Mouse (Mus musculus) embryonic stem cell, embryonic (primary cell): ENCODE measurements at regions not wholly inside any gene's neighbourhood (a gene's known extent, or its start where the extent isn't known, plus 50 kb on each side); places are given as distances from the start of the nearest gene placed in this dataset.

Source experiments
- CTCF ChIA-PET, 4 experiments: fragments of 300-600 bp in 2 of 4; fragments of 350-600 bp in 2 of 4; sonication (Branson Sonifier 250); formaldehyde crosslinking; loops; one replicate each; lab custom pipeline; 2022; ENCODE audit warnings: inconsistent platforms in 2 of 4; lab: Charles Lee
- POLR2A ChIA-PET, 4 experiments: fragments of 300-600 bp in 2 of 4; fragments of 350-600 bp in 2 of 4; sonication (Branson Sonifier 250); formaldehyde crosslinking; loops; one replicate each; lab custom pipeline; 2022; ENCODE audit warnings: antibody characterized with exemption in 4 of 4, inconsistent platforms in 1 of 4; lab: Charles Lee

DNA sequence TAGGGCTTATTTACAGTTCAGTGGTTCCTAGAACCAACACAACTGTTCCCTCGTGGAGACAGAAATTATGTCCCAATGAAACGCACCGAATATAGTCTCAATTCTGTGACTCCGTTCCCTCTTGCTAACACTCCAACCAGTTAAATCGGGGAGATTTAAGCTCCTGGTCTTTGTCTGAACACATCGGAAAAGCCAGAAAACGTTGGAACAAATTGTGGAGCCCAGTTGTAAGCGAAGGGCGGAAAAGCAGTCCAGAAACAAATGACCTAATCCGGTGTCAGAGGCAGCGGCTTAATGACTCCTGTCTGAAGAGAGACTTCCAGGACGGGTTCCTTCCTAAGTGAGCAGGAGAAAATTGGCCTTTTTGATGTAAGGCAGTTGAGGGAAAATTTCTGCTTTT lies 119.2 kb upstream of the Zfp217 start:
- ChIA-PET POLR2A (interaction anchor here in 3 of 4 experiments (0.5 to 1.5 kb wide), 5 partner anchors 52 to 164 kb away, joined by 4 to 6 read pairs (median 5); no protein-coding TSS in a partner anchor), CTCF (interaction anchor here in 1 of 4 experiments (0.7 to 1.8 kb wide), 3 partner anchors 21 to 88 kb away, joined by 3 to 8 read pairs (median 3); no protein-coding TSS in a partner anchor)

DNA sequence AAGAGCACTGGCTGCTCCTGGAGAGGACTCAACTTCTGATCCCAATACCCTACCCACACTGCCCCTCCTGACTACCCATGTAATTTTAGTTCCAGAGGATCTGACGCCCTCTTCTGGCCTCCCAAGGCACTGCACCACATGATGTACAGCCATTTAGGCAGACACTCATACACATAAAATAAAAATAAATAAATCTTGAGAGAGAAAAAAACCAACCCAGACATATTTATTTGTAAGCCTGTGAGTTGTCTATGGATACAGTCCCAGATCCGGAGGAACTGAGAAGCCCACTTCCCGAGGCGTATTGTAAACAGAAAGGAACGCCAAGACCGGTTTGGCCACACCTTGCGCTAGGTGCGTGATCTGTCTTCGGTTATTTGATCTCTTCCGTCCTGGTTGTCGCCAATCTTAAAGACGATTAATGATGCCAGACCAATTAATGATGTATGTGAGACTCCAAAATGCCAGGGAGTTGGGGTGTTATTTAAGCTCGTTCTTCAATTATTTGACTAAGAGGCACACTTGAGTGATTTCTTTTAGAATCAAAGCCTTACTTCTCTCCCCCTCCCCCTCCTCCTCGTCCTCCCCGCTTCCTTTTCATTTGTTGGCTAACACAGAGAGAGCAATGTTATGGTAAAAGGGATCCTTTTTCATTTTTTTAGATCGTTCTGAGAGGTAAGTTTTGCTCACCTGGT lies 118.7 kb upstream of the Zfp217 start:
- CTCF ChIA-PET = interaction anchor here in 1 of 4 experiments (1.5 to 1.8 kb wide), 2 partner anchors 20 to 77 kb away, joined by 3 to 8 read pairs; no protein-coding TSS in a partner anchor
- POLR2A ChIA-PET = interaction anchor here in 2 of 4 experiments (0.9 to 1.5 kb wide), 2 partner anchors 127 to 163 kb away, joined by 4 to 6 read pairs; no protein-coding TSS in a partner anchor

DNA sequence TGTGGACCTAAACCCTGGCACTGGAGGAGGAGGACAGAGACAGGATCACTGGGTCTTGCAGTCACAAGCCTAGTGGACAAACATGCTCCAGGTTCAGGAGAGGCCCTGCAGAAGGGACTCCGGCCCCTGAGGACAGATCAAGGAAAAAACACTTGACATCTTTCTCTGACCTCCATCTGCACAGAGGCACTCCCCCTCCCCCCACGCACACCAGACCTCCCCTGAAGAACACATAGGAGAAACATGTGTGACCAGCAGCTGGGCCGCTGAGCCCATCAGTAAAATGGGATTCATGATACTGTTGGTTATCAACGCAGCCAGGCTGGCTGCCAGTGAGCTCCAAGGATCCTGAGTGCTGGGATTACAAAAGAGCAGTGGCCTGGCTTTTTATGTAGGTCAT lies 115.7 kb upstream of the Zfp217 start:
- CTCF ChIA-PET = interaction anchor here in 3 of 4 experiments (0.9 to 1.3 kb wide), 3 partner anchors 9 to 80 kb away, joined by 3 to 4 read pairs (median 3); no protein-coding TSS in a partner anchor
- POLR2A ChIA-PET = interaction anchor here in 1 of 4 experiments (0.7 to 1.1 kb wide), 2 partner anchors 18 to 54 kb away, joined by 3 read pairs; no protein-coding TSS in a partner anchor

DNA sequence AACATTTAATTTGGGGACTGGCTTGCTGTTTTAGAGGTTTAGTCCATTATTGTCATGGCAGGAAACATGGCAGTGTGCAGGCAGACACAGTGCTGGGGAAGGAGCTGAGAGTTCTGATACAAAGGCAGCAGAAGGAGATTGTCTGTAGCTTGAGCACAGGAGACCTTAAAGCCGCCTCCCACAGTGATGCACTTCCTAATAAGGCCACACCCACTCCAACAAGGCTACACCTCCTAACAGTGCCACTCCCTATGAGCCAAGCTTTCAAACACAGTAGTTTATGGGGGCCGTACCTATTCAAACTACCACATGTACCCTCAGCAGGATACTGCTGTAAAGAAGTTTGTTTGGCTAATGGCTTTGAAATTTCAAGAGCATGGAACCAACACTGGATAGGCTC lies 113.3 kb upstream of the Zfp217 start:
- POLR2A ChIA-PET = no interaction called here
- CTCF ChIA-PET = no interaction called here

DNA sequence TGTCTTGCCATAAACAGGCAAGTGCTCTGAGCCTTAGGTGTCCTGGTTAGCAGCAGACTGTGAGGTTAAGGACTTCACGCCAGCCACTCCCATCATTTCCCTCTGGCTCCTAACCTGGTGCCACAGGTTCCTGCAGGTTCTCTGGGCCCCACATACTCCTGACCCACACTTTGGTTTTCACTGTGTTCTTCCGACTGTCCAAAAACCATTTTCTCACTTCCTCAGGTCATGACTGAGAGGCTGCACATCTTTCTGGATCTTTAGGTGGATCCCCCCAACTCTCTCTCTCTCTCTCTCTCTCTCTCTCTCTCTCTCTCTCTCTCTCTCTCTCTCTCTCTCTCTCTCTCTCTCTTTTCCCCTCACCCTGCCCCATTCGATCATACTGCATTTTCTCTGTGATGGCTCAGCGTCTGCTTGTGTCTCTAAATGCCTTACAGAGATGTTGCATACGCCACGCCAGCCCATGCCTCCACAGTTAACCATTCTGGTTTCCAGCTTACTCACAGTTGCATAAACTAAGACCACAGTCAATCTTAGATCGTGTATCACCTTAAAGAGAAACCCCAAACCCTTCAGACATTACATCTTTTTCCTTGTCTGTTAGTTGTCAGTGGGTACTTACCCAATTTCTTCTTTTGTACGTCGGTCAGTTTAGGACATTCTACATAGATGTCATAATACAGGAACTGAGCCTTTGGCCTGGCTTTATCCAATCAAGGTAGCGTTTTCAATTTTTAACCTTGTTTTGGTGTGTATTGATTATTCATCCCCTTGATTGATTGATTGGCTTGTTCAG lies 112.0 kb upstream of the Zfp217 start:
- CTCF ChIA-PET = interaction anchor here in 1 of 4 experiments (0.6 kb wide), 1 partner anchor 53 kb away, joined by 3 read pairs; no protein-coding TSS in a partner anchor
- POLR2A ChIA-PET = no interaction called here

DNA sequence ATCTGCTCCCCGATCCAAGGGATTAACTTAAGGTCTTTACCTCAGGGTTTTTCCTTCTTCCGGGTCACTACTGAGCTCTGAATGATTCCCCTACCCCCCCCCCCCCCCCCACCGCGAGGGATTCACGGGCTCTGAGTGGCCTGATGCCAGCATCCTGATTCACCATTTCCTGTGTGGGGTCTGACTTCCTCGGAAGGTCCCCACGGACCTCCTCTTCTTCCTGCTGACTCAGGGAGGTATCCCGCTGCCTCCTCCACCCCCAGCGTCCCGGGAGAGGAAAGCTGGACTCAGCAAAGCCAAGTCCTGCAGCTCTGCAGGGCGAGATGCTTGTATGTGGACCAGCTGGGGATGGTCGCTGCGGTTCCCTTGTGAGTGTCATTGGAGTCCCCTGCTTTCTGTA lies 110.5 kb upstream of the Zfp217 start:
- POLR2A ChIA-PET = interaction anchor here in 2 of 4 experiments (0.7 to 0.9 kb wide), 5 partner anchors 13 to 110 kb away, joined by 3 read pairs; partner anchors contain the start of gene Zfp217 (in 1 of the 2)
- CTCF ChIA-PET = interaction anchor here in 1 of 4 experiments (0.8 kb wide), 1 partner anchor 99 kb away, joined by 4 read pairs; no protein-coding TSS in a partner anchor

DNA sequence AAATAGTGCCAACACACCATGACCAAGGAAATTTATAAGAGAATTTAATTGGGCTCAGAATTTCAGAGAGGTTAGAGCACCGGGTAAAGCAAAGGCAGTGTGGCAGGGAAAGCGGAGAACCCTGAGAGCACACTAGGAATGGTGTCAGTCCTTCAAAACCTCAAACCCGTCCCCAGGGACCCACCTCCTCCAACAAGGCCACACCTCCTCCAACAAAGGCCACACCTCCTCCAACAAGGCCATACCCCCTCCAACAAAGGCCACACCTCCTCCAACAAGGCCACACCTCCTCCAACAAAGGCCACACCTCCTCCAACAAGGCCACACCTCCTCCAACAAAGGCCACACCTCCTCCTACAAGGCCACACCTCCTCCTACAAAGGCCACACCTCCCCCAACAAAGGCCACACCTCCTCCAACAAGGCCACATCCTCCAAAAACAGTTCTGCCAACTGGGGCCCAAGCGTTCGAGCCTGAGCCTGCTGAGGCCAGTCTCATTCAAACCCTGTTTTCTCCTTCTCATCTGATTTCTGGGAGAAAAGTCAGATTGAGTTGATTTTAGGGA lies 109.8 kb upstream of the Zfp217 start:
- ChIA-PET POLR2A (interaction anchor here in 1 of 4 experiments (1.6 kb wide), 1 partner anchor 12 kb away, joined by 5 read pairs; no protein-coding TSS in a partner anchor), CTCF (no interaction called here)

DNA sequence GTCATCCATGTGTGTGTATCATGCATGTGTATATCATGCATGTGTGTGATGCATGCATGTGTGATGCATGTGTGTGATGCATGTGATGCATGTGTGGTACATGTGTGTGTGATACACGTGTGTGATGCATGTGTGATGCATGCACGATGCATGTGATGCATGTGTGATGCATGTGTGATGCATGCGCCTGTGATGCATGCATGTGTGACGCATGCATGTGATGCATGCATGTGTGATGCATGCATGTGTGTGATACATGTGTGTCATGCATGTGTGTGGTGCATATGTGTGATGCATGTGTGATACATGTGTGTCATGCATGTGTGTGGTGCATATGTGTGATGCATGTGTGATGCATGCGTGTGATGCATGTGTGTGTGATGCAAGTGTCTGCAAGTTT lies 108.1 kb upstream of the Zfp217 start:
- CTCF ChIA-PET = interaction anchor here in 1 of 4 experiments (0.6 kb wide), 1 partner anchor 535 kb away, joined by 4 read pairs; no protein-coding TSS in a partner anchor
- POLR2A ChIA-PET = interaction anchor here in 2 of 4 experiments (0.6 to 0.9 kb wide), 2 partner anchors 32 to 341 kb away, joined by 3 to 9 read pairs; no protein-coding TSS in a partner anchor

DNA sequence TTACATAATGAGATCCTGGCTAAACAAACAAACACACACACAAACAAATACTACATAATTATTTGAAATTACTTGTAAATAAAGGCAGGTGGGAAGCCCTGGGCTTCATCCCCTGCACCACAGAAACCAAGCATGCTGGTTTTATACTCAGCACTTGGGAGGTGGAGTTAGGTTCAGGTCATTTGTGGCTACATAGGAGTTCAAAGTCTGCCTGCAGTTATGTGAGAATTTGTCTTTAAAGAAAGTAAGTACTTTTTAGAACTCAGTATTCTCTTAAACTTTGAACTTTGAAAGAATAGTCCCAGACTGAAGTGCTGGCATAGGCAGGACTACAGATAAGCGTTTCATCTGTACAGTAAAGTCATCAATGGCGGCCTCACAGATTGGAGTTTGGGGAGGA lies 107.6 kb upstream of the Zfp217 start:
- ChIA-PET CTCF (no interaction called here), POLR2A (no interaction called here)

DNA sequence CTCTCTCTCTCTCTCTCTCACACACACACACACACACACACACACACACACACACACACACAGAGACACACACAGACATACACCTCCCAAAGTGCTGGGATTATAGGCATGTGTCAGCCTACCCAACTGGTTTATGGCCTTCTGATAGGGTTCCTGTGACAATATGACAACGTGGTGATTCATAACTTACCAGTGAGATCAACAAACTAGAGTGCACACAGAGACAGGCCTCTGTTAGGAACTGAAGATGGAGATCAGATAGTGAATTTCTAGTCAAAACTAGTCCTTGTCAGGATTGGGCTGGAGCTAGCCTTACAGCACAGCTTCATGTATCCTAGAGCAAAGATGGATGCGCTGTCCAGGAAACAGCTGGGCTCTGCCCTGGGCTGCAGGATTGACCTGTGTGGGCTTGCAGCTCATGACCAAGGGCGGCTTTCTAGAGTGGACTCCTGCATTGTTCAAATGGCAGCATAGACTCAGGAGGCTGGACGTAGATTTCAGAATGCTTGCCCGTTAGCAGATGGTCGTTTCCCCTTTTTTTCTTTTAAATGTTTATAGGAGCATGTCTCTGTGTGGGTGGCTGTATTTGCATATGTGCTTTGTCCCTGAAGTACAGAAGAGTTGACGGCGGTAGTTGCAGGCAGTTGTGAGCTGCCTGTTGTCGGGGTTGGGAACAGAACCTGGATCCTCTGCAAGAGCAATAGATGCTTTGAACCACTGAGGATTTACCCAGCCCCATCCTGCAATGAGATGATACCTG lies 106.0 kb upstream of the Zfp217 start:
- ChIA-PET POLR2A (interaction anchor here in 3 of 4 experiments (0.6 to 1.4 kb wide), 7 partner anchors 8 to 216 kb away, joined by 3 to 5 read pairs (median 4); no protein-coding TSS in a partner anchor), CTCF (interaction anchor here in 1 of 4 experiments (0.5 kb wide), 1 partner anchor 65 kb away, joined by 4 read pairs; no protein-coding TSS in a partner anchor)

DNA sequence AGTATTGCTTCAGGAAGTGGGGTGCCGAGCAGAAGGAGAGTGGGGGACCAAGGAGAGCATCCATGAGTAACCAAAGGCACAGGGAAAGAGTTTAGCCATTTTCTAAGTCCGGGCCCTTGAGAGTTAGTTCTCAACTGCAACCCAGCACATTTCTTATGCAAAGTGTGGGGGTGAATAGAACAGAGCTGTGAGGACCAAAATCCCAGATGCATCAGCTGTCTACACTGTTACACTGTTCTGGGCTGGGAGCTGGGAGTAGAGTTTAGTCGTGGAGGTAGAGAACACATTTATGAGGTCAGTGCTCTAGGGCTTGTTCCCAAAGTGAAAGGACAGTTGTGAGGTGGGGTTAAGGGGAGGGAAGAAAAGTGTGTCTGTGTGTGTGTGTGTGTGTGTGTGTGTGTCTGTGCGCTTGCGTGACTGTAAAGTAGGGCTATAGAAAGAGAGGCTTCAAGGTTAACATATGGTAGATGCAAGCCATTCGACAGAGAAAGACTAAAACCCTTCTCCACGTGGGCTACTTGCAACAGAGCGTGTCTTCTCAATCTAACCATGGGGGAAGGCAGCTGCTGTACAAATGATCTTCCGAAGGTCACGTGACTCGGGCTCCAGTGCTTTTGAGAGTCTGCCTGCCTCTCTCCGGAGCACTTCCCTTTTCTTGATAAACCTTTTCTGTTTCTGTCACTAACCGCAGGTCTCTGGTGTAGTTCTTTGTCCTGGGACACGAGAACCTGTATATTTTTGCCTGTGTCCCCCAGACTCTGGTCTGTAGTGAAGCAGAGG lies 104.5 kb upstream of the Zfp217 start:
- ChIA-PET POLR2A (interaction anchor here in 3 of 4 experiments (0.6 to 1.3 kb wide), 11 partner anchors 9 to 292 kb away, joined by 3 to 5 read pairs (median 3); no protein-coding TSS in a partner anchor), CTCF (interaction anchor here in 3 of 4 experiments (0.6 to 1.1 kb wide), 4 partner anchors 58 to 105 kb away, joined by 3 to 7 read pairs (median 4); no protein-coding TSS in a partner anchor)

DNA sequence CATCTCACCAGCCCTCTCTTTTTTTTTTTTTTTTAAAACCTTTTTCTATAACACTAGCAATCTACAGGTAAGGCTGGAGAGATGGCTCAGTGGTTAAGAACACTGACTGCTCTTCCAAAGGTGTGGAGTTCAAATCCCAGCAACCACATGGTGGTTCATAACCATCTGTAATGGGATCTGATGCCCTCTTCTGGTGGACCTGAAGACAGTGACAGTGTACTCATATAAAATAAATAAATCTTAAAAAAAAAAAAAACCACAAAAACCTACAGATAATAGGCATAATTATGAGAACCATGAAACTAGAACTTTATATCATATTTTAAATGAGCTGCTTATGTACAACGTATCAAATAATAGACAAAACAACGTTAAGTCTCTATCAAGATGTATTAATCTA lies 102.8 kb upstream of the Zfp217 start:
- CTCF ChIA-PET = interaction anchor here in 3 of 4 experiments (0.5 to 0.7 kb wide), 3 partner anchors 30 to 400 kb away, joined by 3 to 6 read pairs (median 3); no protein-coding TSS in a partner anchor

DNA sequence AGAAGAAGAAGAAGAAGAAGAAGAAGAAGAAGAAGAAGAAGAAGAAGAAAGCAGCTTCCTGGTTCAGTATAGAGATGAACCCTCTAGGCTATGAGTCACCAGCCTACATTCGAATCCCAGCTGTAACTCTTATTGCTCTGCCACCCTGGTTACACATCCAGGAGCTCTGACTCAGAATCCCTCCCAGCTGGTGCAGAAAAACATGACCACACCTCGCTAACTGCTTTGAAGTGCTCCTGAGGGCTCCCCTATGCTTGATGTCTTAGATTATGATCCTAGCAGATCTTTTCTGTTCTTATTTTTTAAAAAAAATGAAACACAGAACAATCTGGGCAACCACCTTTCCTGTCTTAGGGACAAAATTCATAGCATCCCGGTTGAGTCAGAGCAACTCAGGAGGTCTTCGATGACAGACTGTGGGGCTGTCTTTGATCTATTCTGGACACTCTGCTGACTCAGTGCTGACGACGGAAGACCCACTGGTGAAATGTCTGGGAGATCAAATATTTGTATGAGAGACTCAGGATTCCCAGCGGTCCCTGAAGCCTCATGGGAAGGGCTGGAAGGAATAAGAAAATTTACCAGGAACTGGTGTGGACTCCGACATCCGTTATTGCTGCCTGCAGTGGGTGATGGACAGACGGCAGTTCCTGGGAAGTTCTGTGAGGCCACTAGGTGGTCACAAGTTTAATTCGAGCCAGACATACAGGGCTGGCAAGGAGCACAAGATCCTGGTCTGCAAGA lies 100.0 kb upstream of the Zfp217 start:
- ChIA-PET CTCF (no interaction called here), POLR2A (no interaction called here)

More for the DNA sequence above, 102.8 kb upstream of the Zfp217 start:
- POLR2A ChIA-PET = interaction anchor here in 2 of 4 experiments (0.6 to 0.7 kb wide), 2 partner anchors 44 to 45 kb away, joined by 3 read pairs; no protein-coding TSS in a partner anchor

DNA sequence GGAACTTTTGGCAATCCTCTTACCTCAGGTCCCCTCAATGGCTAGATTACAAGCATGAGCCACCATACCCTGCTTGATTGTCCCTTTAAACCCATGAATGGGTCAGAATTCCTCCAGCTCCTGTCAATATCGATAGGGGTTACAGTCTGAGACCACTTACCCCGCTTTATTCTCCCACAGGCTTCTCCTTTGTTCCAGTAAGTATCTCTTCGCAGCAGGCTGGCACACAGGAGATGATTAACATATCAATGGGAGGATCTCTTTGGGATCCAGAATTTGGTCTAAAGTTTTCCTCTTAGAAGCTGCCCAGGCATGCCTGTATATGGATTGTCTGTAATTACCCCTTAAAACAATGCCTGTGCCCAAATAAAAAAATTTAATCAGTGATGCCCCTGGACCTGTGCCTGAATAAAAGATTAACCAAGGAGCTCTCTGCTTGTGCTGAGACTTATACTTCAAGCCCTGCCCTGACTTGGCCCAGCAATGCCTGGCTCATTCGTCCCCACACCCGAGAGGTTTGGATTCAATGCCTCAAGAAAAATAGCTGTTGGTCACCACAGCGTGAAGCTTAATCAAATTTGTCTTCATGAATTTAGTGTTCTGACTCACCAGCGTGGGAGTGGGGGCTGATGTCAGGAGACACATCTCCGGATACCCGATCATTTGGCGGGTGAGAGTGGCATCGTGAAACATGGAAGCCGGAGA lies 97.9 kb upstream of the Zfp217 start:
- POLR2A ChIA-PET = interaction anchor here (0.5 to 2.6 kb wide), 37 partner anchors 8 to 262 kb away, joined by 3 to 21 read pairs (median 3); partner anchors contain the start of gene Zfp217 (in 1 of the 4)
- CTCF ChIA-PET = interaction anchor here in 3 of 4 experiments (0.6 to 1.4 kb wide), 10 partner anchors 18 to 1379 kb away, joined by 3 to 8 read pairs (median 3); no protein-coding TSS in a partner anchor

DNA sequence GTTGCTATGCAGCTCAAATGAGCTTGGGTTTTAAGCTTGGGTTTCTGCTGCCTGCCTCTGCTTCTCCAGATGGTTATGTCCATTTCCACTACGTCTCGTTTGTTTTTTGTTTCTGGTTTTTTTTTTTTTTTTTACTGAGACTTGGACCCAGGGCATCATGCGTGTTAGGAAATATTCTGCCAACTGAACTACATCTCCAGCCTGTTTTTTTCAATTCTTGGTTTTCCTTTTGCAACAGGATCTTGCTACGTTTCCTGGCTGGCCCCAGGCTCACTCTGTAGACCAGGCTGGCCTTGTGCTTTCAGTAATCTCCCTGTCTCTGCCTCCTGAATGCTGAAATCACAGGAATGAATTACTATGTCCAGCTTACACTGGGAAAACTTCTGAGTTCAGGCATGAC lies 96.2 kb upstream of the Zfp217 start:
- CTCF ChIA-PET = no interaction called here
- POLR2A ChIA-PET = interaction anchor here in 3 of 4 experiments (0.6 to 1.5 kb wide), 11 partner anchors 9 to 1561 kb away, joined by 3 to 8 read pairs (median 4); no protein-coding TSS in a partner anchor
